Mouse (Mus musculus): ENCODE data around the gene Rint1.

DNA sequence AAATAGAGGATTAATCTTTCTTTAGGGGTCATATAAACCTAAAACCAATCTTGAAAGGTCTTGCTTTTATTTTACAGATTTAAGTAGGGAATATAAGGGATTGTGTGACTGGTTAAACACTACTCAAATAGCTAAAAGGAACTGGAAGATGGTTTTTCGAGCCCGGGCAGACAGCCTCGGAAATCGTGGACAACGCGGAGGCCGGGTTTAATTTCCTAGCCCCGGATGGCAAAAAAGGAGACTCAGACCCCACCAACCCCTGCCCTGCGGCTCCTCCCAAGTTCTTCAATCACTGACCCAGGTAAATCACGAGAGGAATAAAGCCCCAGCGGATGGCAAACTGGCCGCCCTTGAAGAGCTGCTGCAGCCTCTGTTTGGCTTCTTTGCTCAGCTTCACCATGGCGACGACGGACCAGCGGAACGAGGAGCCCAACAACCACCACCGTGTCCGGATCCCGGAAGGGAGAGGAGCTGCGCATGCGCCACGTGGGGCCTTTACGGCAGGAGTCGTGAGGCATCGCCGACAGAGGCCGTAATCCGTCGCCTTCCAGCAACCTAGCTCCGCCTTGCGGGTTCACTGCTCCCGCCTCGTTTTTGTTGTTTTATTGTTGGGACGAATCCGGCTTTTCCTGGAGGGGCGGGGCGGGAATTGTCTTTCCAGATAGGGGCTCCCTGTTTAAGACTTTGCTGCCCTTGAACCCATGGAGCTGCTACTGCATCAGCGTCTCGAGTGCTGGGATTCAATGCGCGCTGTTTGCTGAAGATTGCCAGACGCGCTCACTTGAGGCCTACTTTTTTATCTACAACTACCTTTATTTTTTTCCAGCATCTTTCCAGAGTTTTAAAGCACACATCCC is 56.4 kb downstream of the Rint1 start, which contains the start of gene Tomm7:
- TF ChIP-seq CTCF (IDR thresholded peaks at IDR 0.05; ENCODE audit: extremely low read depth, insufficient read depth, low read length) = no peak
- peak; percentile 94 for TF ChIP-seq POLR2A (IDR thresholded peaks at IDR 0.05; ENCODE audit: extremely low read depth, insufficient read depth, low read length)

All from cortical plate, adult 2 months (tissue).